Mouse (Mus musculus): ENCODE data around the gene Sh3pxd2a.

Sh3pxd2a gene

DNA sequence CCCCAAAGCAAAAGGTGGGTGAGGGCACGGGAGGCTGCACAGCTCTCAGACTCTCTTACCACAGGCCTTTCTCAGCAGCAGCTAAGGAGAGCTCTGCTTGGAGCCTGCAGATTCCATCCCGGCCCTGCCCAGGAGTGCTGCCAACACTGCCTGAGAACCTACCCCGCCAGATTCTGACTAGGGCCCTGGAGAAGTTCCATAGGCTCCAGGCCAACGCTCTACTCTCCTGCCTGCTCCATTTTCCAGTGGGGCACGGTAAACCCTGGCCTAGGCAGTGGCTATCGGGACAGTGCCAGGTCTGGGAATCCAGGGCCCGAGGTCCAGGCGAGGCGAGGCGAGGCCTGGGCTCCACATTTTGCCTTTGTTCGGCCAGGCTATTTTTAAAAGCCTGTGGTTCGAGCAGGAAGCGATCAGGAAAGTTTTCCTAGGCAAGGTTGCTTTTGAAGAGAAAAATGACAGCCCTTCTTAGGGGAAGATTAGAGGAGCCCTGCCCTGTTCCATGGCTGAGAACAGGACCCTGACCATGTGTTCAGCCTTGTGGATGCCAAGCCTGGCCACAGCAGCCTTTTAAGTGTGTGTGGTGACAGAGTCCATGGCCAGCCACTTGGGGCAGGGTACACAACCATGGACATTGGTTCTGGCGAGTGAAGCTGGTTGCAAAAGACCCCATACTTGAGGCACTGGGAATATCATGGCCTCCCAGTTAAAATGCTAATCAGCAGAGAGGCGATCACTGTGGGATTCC, 184.2 kb downstream of the Sh3pxd2a start:
- DNase-seq (ENCODE audit: low spot score in 2 of 2): no peak

DNA sequence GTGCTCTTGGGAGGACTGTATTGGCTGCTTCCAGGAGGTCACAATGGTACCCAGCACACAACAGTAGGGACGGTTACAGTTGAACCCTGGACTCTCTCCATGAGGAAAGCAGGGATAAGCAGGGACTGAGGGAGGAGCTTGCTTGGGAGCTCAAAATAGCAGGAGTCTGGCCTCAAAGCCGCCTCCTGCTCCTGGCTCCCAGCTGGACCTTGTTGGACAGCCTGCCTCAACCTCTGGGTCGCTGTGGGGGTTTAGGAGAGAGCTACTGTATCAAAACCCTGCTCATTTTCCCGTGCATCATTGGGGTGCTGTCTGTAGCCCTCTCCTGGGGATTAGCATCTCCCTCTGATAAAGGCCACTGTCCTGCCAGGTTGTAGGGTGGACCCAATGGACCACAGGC, 184.8 kb downstream of the Sh3pxd2a start:
- DNase-seq (ENCODE audit: low spot score in 2 of 2): no peak

DNA sequence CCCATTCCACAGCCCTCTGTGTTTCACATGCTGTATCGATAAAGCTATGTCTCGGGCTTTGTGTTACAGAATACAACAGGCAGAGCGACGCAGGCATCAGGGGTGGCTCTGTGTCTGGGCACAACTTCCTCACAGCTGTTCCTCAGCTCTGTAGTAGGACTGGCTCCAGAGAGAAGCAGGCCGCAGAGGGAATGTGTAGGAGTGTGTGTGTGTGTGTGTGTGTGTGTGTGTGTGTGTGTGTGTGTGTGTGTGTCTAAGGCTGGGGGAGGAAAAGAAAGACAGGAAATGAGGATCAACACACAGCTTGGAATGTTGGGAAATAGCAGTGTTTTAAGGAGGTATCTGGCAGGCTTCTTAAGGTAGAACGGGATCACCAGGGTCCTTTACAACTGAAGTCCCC, 187.5 kb downstream of the Sh3pxd2a start:
- DNase-seq (ENCODE audit: low spot score in 2 of 2): no peak

DNA sequence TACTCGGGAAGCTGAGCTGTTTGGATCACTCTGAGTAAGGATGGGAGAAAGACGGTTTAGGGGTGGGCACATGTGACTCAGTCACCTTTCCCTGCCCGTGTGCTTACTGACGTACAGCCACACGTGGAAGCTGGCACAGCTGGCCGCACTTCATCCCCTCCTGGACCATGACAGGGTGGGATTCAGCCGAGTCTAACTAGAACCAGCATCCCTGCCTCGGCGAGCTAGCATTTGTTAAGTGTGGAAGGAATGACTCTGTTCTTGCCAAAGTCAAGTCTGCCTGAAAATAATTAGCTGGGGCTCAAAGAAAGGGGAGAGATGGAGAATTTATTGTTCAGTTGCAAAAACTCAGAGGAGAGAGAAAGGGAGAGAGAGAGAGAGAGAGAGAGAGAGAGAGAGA, 193.7 kb downstream of the Sh3pxd2a start:
- DNase-seq (ENCODE audit: low spot score in 2 of 2): no peak

- peak in 1 of 2 experiments; percentile 11 for DNase-seq (ENCODE audit: low spot score in 2 of 2)
These were observed 194.5 kb downstream of the Sh3pxd2a start for GRCm38 (mm10) chr19:47269729-47270128.

DNA sequence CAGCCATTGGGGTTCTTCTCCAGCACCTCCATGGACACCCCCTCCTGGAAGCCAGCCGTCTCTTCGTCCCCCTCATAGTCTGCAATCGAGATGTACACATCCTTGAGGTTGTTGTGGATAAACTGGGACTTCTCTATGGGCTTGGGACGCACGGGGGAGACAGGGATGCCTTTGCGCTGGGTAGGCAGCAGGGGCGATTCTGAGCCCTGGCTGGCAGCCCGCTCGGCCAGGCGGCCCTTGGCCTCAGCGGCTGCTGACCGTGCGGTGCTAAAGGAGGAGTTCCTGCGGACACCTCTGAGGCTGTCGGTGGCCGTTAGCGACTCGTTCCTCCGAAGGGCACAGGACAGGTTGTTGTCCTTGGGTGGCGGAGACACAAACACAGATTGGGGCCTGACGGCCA, 197.1 kb downstream of the Sh3pxd2a start:
- DNase-seq (ENCODE audit: low spot score in 2 of 2): no peak

DNA sequence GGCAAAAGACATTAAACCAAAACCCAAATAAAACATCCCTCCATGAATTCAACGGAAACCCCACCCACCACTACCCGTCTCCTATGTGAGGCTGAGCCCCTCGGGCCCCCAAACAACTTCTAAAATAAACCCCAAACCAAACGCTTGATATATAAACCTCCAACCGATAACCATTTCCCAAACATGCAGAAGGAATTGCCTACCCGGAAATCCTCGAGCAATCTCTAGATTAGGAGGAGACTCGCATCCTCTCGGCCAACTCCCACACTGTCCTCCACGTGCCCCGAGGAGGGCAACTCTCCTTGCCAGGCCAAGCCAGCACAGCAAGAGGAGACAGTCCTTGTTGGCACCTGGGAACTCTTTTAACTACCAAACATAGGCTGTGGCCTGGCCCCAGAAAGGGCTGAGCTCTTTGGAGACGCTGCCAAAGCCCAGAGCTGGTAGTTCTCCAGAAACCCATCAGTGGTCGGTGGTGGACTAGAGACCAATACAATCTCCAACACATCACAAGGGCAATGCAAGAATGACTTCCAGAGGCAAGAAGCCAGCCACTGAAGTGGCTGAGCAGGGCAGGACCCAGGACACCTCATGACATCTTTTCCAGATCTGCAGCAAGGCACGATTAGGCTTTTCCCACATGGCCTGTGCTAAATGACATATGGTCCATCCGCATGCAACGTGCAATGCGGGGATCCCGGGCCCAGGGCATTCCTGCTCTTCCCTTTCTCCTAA, 198.0 kb downstream of the Sh3pxd2a start:
- DNase-seq (ENCODE audit: low spot score in 2 of 2): no peak

DNA sequence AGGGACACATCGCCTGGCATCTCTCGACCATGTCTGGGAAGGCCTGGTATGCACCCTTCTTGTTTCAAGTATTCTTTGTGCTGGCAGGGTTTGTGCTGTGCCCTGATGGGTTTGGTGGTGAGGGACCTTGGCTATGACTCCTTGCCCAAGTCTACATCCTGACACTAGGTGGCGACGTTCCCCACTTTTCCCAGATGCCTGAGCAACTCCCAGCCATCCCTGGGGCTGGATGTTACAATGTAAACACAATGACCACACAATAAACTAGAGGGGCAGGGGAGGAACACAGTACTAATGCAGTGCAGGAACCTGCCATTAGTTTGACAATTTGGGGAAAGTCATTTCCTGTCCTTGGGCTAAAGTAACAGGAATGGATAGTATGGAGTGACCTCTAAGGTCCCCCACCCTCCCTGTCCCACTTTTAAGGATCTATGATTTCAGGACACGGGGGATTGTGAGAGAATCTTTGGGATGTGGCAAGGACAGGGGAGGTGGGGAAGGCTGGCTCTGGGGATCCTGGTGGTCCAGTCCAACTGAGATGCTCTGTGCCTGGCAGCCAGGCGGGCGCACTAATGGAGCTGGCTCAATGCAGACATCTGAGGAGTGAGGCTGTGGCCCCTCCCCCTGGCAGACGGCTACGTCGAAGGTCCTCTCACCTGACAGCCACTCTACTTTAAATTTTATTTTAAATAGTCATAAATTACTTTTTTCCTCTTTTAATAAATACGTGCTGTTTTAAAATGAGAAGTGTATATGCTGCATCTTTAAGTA, 199.7 kb downstream of the Sh3pxd2a start:
- peak in 1 of 2 experiments; percentile 21 for DNase-seq (ENCODE audit: low spot score in 2 of 2)

- DNase-seq (ENCODE audit: low spot score in 2 of 2): no peak
These were observed 200.6 kb downstream of the Sh3pxd2a start for GRCm38 (mm10) chr19:47263621-47264020.

- no peak for DNase-seq (ENCODE audit: low spot score in 2 of 2)
These were observed 203.0 kb downstream of the Sh3pxd2a start for GRCm38 (mm10) chr19:47261196-47261595.

DNA sequence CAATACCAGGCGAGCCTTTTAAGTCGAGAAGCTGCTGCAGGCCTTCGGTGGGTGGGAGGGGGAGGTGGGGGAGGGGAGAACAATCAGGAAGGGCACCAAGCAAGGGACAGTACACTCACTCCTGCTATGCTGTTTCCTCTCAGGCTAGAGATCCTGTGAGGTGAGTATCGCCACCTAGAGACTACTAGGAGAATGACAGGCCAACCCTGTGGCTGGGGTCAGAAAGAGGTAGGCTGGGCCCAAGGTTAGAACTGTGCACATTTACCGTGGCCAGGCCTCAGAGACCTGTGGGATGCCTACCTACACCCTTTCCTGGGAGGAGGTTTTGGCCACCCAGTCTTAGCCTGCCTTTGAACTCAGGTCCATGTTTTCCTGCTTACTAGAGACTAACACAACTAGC, 204.6 kb downstream of the Sh3pxd2a start:
- peak in 1 of 2 experiments; percentile 40 for DNase-seq (ENCODE audit: low spot score in 2 of 2)

DNA sequence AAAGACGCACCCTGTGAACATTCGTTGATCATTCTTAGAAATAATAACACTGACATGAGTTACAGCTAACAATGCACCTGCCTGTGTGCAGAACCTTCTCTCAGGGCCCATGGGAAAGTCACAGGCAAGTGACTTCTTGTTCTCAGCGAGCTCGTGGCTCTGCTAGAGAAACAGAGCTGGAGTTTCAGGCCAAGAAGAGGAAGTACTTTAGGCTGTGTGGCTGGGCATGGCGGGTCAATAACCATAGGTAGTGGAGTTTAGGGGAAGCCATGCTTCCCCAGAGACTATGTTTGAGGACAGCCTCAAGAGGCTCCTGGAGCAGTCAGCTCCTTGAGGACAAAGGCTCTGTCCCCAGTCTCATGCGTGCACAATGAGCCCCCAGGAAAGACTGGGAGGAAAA, 208.3 kb downstream of the Sh3pxd2a start:
- no peak for DNase-seq (ENCODE audit: low spot score in 2 of 2)

DNA sequence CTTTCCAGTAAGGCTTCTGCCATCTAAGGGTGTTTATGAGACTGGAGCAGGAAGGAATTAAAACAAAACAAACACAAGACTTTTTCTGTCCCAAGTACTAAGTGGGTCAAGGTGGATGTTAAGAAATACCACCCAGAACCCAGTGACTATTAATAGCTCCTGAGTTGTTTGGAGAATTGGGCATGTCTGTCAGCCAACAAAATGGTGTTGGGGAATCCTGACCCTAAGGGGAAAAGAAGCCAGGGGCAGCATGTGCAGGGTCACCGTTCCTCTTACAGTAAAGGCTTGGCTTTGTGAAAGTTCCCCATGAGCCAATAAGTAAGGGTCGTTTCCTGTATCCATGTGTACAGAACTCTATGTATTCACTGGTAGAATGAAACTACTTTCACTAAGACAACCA, 209.2 kb downstream of the Sh3pxd2a start:
- DNase-seq (ENCODE audit: low spot score in 2 of 2): no peak

DNA sequence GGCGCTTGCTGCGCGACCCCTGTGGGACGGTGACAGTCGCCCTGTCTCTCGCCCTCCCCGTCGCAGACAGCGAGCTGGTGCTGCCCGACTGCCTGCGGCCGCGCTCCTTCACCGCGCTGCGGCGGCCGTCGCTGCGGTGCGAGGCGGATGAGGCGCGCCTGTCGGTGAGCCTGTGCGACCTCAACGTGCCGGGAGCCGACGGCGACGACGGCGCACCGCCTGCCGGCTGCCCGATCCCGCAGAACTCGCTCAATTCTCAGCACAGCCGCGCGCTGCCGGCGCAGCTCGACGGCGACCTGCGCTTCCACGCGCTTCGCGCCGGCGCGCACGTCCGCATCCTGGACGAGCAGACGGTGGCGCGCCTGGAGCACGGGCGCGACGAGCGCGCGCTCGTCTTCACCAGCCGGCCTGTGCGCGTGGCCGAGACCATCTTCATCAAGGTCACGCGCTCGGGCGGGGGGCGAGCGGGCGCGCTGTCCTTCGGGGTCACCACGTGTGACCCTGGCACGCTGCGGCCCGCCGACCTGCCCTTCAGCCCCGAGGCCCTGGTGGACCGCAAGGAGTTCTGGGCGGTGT, 211.1 kb downstream of the Sh3pxd2a start:
- peak in 1 of 2 experiments; percentile 8 for DNase-seq (ENCODE audit: low spot score in 2 of 2)

DNA sequence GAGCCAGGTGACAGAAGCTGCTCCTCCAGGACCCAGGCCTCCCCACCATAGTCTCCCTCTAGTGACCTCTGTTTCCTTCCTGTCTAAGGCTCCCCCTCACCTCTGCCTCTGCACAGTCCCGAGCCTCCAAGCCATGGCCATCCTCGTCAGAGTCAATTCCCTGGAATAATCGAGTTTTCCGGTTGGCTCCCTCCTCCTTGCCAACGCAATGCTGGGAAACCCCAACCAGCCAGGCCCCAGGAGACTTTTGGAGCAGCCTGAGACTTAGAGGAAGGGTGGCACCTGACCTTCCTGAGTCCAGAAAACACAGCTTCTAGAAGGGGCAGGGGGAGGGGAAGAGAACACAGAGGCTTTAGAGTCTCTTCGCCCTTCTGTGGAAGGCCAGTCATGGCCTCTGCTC, 213.3 kb downstream of the Sh3pxd2a start:
- no peak for DNase-seq (ENCODE audit: low spot score in 2 of 2)

- no peak for DNase-seq (ENCODE audit: low spot score in 2 of 2)
These were observed 215.2 kb downstream of the Sh3pxd2a start for GRCm38 (mm10) chr19:47248906-47249568.

- DNase-seq (ENCODE audit: low spot score in 2 of 2): no peak
These were observed 215.9 kb downstream of the Sh3pxd2a start for GRCm38 (mm10) chr19:47248296-47248695.

DNA sequence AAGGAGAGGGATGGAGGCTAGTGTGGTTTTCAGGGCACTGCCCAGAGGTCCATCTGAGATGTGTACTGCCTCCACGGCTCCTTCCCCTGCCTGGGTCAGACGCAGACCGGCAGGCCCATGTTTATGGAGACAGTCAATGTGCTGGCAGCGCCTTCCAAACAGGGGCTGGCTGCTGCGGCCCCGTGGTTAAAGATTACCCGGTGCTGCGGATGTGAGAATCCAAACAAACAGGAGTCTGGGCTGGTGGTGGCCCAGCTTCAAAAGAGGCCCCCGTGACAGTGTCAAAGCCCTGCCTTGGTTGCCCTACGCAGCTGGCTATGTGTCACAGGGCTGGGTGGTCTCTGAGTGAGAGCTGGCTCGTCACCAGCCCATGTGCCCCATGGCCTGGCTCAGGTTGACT, 216.4 kb downstream of the Sh3pxd2a start:
- no peak for DNase-seq (ENCODE audit: low spot score in 2 of 2)

DNA sequence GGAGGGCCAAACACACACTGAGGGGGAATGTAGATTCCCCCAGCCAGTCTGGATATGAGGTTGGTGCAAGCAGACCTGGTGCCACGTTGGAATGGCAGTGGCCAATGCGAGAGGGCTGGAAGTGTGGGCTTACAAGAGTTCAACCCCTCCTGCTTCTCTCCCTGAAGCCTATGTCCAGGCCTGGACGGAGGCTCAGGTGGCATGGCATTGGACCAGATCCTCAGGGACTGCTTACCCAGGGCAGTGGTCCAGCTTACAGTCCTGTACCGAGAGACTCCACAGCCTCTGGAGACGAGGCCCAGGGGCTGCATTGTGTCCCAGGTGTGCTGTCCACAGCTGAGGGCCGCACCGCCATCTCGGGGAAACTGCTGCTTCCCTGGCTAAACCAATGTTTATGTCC, 218.7 kb downstream of the Sh3pxd2a start:
- no peak for DNase-seq (ENCODE audit: low spot score in 2 of 2)

GRCm38 (mm10) chr19:47242227-47242626, 222.0 kb downstream of the Sh3pxd2a start:
- no peak for DNase-seq (ENCODE audit: low spot score in 2 of 2)

- no peak for DNase-seq (ENCODE audit: low spot score in 2 of 2)
These were observed 223.2 kb downstream of the Sh3pxd2a start for GRCm38 (mm10) chr19:47240957-47241356.

DNA sequence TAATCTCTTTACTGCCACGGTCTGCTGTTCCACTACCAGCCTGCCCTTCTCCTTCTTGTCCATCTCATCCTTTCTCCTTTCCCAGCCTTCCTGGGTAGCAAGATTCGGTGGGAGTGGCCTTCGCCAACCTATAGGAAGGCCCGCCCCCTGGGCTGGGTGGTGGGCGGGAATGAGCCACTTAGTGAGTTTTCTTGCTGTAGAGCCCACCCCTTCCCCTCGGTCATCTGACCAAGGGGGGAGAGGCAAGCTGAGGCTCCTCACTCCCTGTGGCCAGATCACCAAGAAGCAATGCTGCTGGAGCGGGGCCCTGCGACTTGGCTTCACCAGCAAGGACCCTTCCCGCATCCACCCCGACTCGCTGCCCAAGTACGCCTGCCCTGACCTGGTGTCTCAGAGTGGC, 224.1 kb downstream of the Sh3pxd2a start:
- no peak for DNase-seq (ENCODE audit: low spot score in 2 of 2)
